Mouse (Mus musculus) urinary bladder, postnatal 10 days (tissue): ENCODE data around the gene Slc44a5.
"Not testable (repeated sequence)": the region's sequence is repeated elsewhere in the genome, so short reads cannot be mapped to it uniquely, and the experiment has no call there.

Experiments
- DNase-seq: peaks from one replicate; pipeline ENCODE4 v3.0.0; 2022; ENCODE audit warnings: low spot score

The Slc44a5 gene

GRCm38 (mm10) chr3:154101671-154102070 lies 128.4 kb downstream of the Slc44a5 start:
- no peak for DNase-seq

- DNase-seq: no peak
Measured at GRCm38 (mm10) chr3:154110528-154110927, 137.3 kb downstream of the Slc44a5 start.

- DNase-seq: no peak
Measured at GRCm38 (mm10) chr3:154111221-154111620, 138.0 kb downstream of the Slc44a5 start.

GRCm38 (mm10) chr3:154114991-154115390 lies 141.8 kb downstream of the Slc44a5 start:
- DNase-seq: no peak

GRCm38 (mm10) chr3:154115478-154115877 lies 142.2 kb downstream of the Slc44a5 start:
- DNase-seq: no peak

- no peak for DNase-seq
Measured at GRCm38 (mm10) chr3:154116000-154116399, 142.8 kb downstream of the Slc44a5 start.

GRCm38 (mm10) chr3:154118992-154119603 lies 145.9 kb downstream of the Slc44a5 start:
- no peak for DNase-seq

GRCm38 (mm10) chr3:154122531-154122930 lies 149.3 kb downstream of the Slc44a5 start:
- no peak for DNase-seq

GRCm38 (mm10) chr3:154124890-154125575 lies 151.8 kb downstream of the Slc44a5 start:
- no peak for DNase-seq

GRCm38 (mm10) chr3:154125768-154126376 lies 152.6 kb downstream of the Slc44a5 start:
- no peak for DNase-seq

- no peak for DNase-seq
Measured at GRCm38 (mm10) chr3:154127246-154127645, 154.0 kb downstream of the Slc44a5 start.

GRCm38 (mm10) chr3:154129036-154129435 lies 155.8 kb downstream of the Slc44a5 start:
- no peak for DNase-seq

- no peak for DNase-seq
Measured at GRCm38 (mm10) chr3:154130431-154131114, 157.3 kb downstream of the Slc44a5 start.

- DNase-seq: no peak
Measured at GRCm38 (mm10) chr3:154133986-154134385, 160.8 kb downstream of the Slc44a5 start.

GRCm38 (mm10) chr3:154134701-154135100 lies 161.5 kb downstream of the Slc44a5 start:
- DNase-seq: no peak

GRCm38 (mm10) chr3:154136501-154136900 lies 163.3 kb downstream of the Slc44a5 start:
- DNase-seq: no peak

GRCm38 (mm10) chr3:154141346-154141745 lies 168.1 kb downstream of the Slc44a5 start:
- DNase-seq: no peak

- DNase-seq: no peak
Measured at GRCm38 (mm10) chr3:154142618-154143017, 169.4 kb downstream of the Slc44a5 start.

GRCm38 (mm10) chr3:154145750-154146149 lies 172.5 kb downstream of the Slc44a5 start:
- no peak for DNase-seq

- DNase-seq: no peak
Measured at GRCm38 (mm10) chr3:154149778-154150177, 176.5 kb downstream of the Slc44a5 start.

GRCm38 (mm10) chr3:154153541-154153940 lies 180.3 kb downstream of the Slc44a5 start:
- not testable (repeated sequence) for DNase-seq

- no peak for DNase-seq
Measured at GRCm38 (mm10) chr3:154165882-154166281, 192.6 kb downstream of the Slc44a5 start.
